Mouse (Mus musculus): ENCODE results near the gene Kifc3.
A peak's percentile ranks its signal among the peaks of the same experiment; 100 is the strongest.

Gene Kifc3

GRCm38 (mm10) chr8:95076151-95076550 is 126.5 kb downstream of the Kifc3 start:
- DNase-seq (ENCODE audit: low spot score in 2 of 2), result no peak

DNA sequence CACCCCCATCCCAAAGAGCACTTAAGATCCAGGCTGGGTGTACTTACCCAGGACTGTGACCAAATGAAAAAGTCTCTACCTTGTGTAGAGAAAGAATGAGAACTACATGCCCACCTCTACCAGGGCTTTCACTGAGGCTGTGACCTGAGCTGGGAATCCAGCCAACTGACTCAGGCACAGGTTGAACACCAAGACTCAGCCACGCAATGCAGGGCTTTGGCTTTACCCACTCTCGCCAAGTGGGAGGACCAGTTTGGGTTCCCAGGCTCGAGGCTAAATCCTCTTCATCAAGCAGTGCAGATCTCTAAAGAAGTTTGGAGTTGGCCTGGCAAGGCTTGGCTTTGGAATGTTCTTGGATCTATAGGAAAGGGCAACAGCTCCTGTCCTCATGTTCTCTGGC is 127.1 kb downstream of the Kifc3 start:
- no peak for DNase-seq (ENCODE audit: low spot score in 2 of 2)

GRCm38 (mm10) chr8:95067582-95067981 is 135.0 kb downstream of the Kifc3 start:
- peak; percentile 26 to 29 for DNase-seq (ENCODE audit: low spot score in 2 of 2)

DNA sequence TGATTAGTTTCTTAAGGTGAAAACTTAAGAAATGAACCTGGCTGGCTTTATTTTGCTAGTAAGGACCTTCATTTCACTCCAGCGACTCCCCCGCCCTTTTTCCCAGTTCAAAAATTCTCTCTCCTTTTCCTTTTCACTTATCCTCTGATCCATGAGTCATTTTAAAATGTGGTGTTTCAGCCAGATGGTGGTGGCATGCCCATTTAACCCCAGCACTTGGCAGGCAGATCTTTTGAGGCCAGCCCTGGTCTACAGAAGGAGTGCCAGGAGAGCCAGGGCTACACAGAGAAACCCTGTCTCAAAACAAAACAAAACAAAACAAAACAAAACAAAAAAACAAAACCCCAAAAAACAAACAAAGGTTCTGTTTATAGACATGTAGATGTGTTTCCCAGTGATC is 138.1 kb downstream of the Kifc3 start:
- DNase-seq (ENCODE audit: low spot score in 2 of 2), result no peak

DNA sequence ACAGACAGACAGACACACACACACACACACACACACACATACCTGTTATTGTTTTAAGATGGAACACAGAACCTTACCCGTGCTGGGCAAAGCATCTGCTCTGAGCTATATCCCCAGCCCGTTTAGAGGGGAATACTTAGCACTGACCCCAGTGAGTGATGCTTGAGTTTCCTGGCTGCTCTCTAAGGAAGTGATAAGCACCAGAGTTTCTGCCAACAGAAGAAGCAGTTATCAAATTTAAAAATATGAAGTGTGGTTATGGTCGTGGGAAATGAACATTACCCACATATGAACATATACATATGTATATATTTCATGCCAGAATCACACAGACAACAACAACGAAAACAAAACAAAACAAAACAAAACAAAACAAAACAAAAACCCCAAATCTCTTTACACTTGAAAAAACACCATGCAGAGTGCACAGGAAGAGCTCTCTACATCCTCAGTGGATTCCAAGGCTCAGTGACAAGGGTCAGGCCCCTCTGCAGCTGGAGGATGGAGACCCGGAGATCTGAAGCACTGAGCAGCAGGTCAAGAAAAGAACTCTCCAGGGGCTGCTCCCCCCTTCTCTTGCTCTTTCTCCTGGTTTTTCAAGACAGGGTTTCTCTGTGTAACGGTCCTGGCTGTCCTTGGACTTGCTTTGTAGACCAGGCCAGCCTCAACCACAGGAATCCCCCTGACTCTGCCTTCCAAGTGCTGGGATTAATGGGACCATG is 142.6 kb downstream of the Kifc3 start:
- DNase-seq (ENCODE audit: low spot score in 2 of 2), result no peak

DNA sequence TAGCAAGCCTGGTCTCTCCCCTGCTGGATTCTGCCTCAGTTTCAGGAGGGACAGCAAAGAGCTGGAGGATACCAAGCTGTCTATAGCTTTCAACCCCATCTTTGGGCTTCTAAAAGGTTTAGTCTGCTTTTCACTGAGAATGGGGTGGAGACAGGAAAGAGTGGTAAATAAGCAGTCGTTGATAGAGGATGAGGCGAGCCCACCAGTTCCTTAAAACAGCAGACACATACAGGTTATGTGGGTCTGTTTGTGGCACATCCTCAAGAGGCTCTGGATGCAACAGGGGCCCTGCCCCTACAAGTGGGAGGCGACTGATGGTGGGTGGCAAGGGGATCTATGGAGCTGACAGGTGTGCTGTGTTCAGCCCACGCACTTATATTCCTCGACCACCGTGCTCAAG is 144.0 kb downstream of the Kifc3 start:
- no peak for DNase-seq (ENCODE audit: low spot score in 2 of 2)

GRCm38 (mm10) chr8:95056414-95056813 is 146.2 kb downstream of the Kifc3 start:
- no peak for DNase-seq (ENCODE audit: low spot score in 2 of 2)

- peak; percentile 13 to 16 for DNase-seq (ENCODE audit: low spot score in 2 of 2)
Measured at GRCm38 (mm10) chr8:95054927-95055510, 147.6 kb downstream of the Kifc3 start, which contains the start of gene Drc7. Gene Drc7, plus strand, starts transcription at chr8:95055103.

DNA sequence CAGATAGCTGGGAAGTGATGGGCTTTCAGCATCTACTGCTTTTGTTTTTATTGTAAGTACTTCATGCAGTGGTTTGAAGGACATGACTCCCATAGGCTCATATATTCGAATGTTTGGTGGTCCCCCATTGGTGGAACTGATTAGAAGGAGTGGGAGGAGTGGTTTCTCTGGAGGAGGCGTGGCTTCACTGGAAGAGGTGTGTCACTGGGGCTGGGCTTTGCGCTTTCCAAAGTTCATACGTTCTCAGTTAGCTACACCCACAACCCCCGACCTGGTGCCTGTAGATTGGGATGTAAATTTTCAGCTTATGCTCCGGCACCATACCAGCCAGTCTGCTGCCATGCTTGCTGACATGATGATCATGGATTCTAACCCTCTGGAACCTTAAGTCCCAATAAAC is 148.2 kb downstream of the Kifc3 start:
- DNase-seq (ENCODE audit: low spot score in 2 of 2), result no peak

All from frontal cortex, postnatal 36 days (tissue).